Mouse (Mus musculus) lung, postnatal 0 days (tissue): ENCODE measurements around the gene Tfap2d.

Experiments used
- CTCF ChIP-seq: IDR thresholded peaks from 2 replicates; pipeline ENCODE4 v1.5.1; 2016; ENCODE audit warnings: antibody characterized with exemption, mild to moderate bottlenecking
- EP300 ChIP-seq: IDR thresholded peaks from 2 replicates; pipeline ENCODE4 v1.6.1; 2016; ENCODE audit warnings: antibody characterized with exemption, mild to moderate bottlenecking, control low read depth

DNA sequence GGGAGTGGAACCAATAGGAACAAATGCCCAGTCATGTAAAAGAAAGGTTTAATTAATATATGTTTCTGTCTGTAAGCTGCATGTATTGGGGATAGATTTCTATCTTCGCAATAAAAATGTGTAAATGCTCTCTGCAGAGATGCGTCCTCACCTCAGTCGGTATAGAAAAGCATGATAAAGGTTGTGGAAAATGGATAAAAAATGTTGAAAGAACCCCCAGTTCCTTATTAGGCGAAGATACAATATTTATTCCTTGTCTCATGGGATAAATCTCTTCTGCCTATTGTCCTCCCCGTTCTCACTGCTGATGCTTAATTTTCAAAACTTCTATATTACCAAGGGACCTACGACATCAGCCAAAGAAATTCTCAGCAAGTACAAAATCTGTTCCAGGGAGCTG, at the start of gene Tfap2d:
- TF ChIP-seq CTCF, result no peak
- no peak for TF ChIP-seq EP300
